Comparison of ENCODE assay signal across 9 mouse cellular contexts in the genomic region with DNA sequence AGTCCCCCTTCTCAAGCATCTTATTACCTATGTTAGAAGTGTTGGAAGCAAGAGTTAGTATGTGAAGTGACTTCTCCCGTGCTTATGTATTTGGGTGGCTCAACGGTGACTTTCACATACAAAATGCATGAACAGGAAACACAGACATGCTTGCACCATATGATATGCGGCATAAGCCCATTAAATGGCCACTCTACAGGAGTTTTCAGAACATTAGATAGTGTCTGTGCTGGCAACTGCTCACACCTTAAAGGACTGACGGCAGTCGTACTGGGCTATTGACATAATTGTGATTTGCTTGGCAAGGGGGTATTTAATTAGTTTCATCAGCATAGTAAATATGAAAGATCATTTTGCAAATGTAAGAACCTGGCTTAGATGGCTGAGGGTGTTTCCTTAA. TPM values are rescaled to one million over a fixed set of nuclear protein-coding genes. Genes with fewer than 3 reads are reported as not detected.
DNase-seq lines count a peak whose midpoint lies in the region; ATAC-seq and TF ChIP-seq lines count a peak whose summit lies in the region.
"Had no signal": no experiment of that assay in that cellular context is flagged by ENCODE, and none has a peak within 500 bp of the region (broad histone marks: within the 10 kb centered on the region; RNA-seq: fewer than 3 reads in every experiment).

No protein-coding gene starts in this region.

- peak overlapping the region; percentile 93 for H3K4me2 ChIP-seq in lung, embryonic 15.5 days
- H3K4me2 ChIP-seq in forebrain, embryonic 16.5 days (ENCODE audit: low read length): peak overlapping the region; percentile 93
- H3K4me2 ChIP-seq in limb, embryonic 14.5 days (replicated peaks; ENCODE audit: low read depth, low read length, severe bottlenecking): peak overlapping the region; percentile 90
- H3K4me2 ChIP-seq in stomach, embryonic 15.5 days: peak overlapping the region; percentile 85

- TF ChIP-seq POLR2A in limb, embryonic 14.5 days (IDR thresholded peaks at IDR 0.05; ENCODE audit: borderline replicate concordance, extremely low read depth, insufficient read depth, insufficient read length): no peak

- H3K9me3 ChIP-seq in lung, embryonic 15.5 days: no peaks in the 10 kb centered on the region
- no peaks in the 10 kb centered on the region for H3K9me3 ChIP-seq in forebrain, embryonic 16.5 days (ENCODE audit: control insufficient read depth, low read length)
- no peaks in the 10 kb centered on the region for H3K9me3 ChIP-seq in limb, embryonic 14.5 days (ENCODE audit: control insufficient read depth, low read length)
- no peaks in the 10 kb centered on the region for H3K9me3 ChIP-seq in stomach, embryonic 15.5 days

- no peak for DNase-seq in lung, postnatal 25 days (ENCODE audit: low spot score)
- no peak for DNase-seq in limb, embryonic 14.5 days (ENCODE audit: low spot score)
- DNase-seq in left cerebral cortex, postnatal 14 days (ENCODE audit: low spot score in 2 of 2): no peak
- no peak for DNase-seq in layer of hippocampus, adult 11-12 months (ENCODE audit: low spot score)

- no peak overlapping the region for H3K27ac ChIP-seq in lung, embryonic 15.5 days
- no peak overlapping the region for H3K27ac ChIP-seq in forebrain, embryonic 16.5 days (ENCODE audit: low read length)
- H3K27ac ChIP-seq in limb, embryonic 14.5 days (replicated peaks; ENCODE audit: low read depth, low read length): no peak overlapping the region
- H3K27ac ChIP-seq in stomach, embryonic 15.5 days: no peak overlapping the region

- peaks cover 5% of the 10 kb centered on the region; the same call in 1 of the 2 replicates for H3K4me1 ChIP-seq in lung, embryonic 15.5 days
- peaks cover 12% of the 10 kb centered on the region for H3K4me1 ChIP-seq in forebrain, embryonic 16.5 days (replicated peaks; ENCODE audit: control insufficient read depth, insufficient read depth, low read length)
- H3K4me1 ChIP-seq in limb, embryonic 14.5 days (ENCODE audit: control insufficient read depth, insufficient read depth, low read length): peaks cover 11% of the 10 kb centered on the region; the same call in 1 of the 2 replicates
- H3K4me1 ChIP-seq in stomach, embryonic 15.5 days: 0 out of 2 replicates have a peak, but pooled peaks cover 3% of the 10 kb centered on the region

- intact Hi-C loops in left cerebral cortex, postnatal 14 days (cut with DNase I): loop anchor here (5.0 kb wide), 2 partner anchors 94 to 336 kb away; no protein-coding TSS in a partner anchor

- no peaks in the 10 kb centered on the region for H3K36me3 ChIP-seq in lung, embryonic 15.5 days
- H3K36me3 ChIP-seq in forebrain, embryonic 16.5 days (ENCODE audit: control insufficient read depth, insufficient read depth): no peaks in the 10 kb centered on the region
- H3K36me3 ChIP-seq in limb, embryonic 14.5 days (ENCODE audit: control insufficient read depth, insufficient read depth, low read length): no peaks in the 10 kb centered on the region
- H3K36me3 ChIP-seq in stomach, embryonic 15.5 days: no peaks in the 10 kb centered on the region

- no peak overlapping the region for H3K9ac ChIP-seq in lung, embryonic 15.5 days
- no peak overlapping the region for H3K9ac ChIP-seq in forebrain, embryonic 16.5 days (replicated peaks; ENCODE audit: low read depth, low read length)
- H3K9ac ChIP-seq in limb, embryonic 14.5 days (ENCODE audit: low read depth, low read length, severe bottlenecking): no peak overlapping the region
- H3K9ac ChIP-seq in stomach, embryonic 15.5 days: no peak overlapping the region

- H3K4me3 ChIP-seq in lung, embryonic 15.5 days: peak overlapping the region; percentile 91
- H3K4me3 ChIP-seq in forebrain, embryonic 16.5 days (replicated peaks; ENCODE audit: low read length): peak overlapping the region; percentile 76; the same call in 1 of the 2 replicates
- H3K4me3 ChIP-seq in limb, embryonic 14.5 days (replicated peaks; ENCODE audit: low read length): peak overlapping the region; percentile 75
- peak overlapping the region; percentile 69; the same call in 1 of the 2 replicates for H3K4me3 ChIP-seq in stomach, embryonic 15.5 days (replicated peaks)

- ATAC-seq in lung, embryonic 15.5 days (ENCODE audit: borderline replicate concordance, extremely low read depth, low FRiP score, low TSS enrichment): no peak
- no peak for ATAC-seq in forebrain, embryonic 16.5 days
- ATAC-seq in limb, embryonic 14.5 days (ENCODE audit: low FRiP score, low read depth): no peak
- ATAC-seq in stomach, embryonic 15.5 days (ENCODE audit: insufficient read depth, low FRiP score, low read depth): no peak
- ATAC-seq in megakaryocyte-erythroid progenitor cell, adult 5-6 weeks (replicated peaks; ENCODE audit: low FRiP score, low TSS enrichment, poor library complexity, severe bottlenecking): no peak

- WGBS in lung, embryonic 15.5 days: 37% methylated on average over 5 of the region's 5 CpGs
- WGBS in forebrain, embryonic 16.5 days: 45% methylated on average over 5 of the region's 5 CpGs
- 38% methylated on average over 5 of the region's 5 CpGs for WGBS in limb, embryonic 14.5 days
- WGBS in stomach, embryonic 15.5 days: 52% methylated on average over 5 of the region's 5 CpGs

- peaks cover 2% of the 10 kb centered on the region; the same call in 1 of the 2 replicates for H3K27me3 ChIP-seq in lung, embryonic 15.5 days
- no peaks in the 10 kb centered on the region; the same call in 1 of the 2 replicates for H3K27me3 ChIP-seq in forebrain, embryonic 16.5 days (replicated peaks; ENCODE audit: control insufficient read depth, insufficient read depth, low read length)
- peaks cover 15% of the 10 kb centered on the region; the same call in 1 of the 2 replicates for H3K27me3 ChIP-seq in limb, embryonic 14.5 days (ENCODE audit: control insufficient read depth, insufficient read depth, low read length)
- H3K27me3 ChIP-seq in stomach, embryonic 15.5 days (replicated peaks): no peaks in the 10 kb centered on the region

RNA-seq across cellular contexts. Expression of gene Slc4a4, which starts 0.7 kb away (rescaled TPM):
- 4.8 and 5.4 TPM in 2 replicates for polyA plus RNA-seq in lung, embryonic 15.5 days (2015; fragmentation: Nextera tagmentation; extraction: Ambion mirVana)
- polyA plus RNA-seq in forebrain, embryonic 16.5 days (2015; fragmentation: Nextera tagmentation; extraction: Ambion mirVana): 3.8 and 4.8 TPM in 2 replicates
- polyA plus RNA-seq in limb, embryonic 14.5 days (2012; rRNA removed): 2.6 and 2.7 TPM in 2 replicates
- 2.8 and 3.0 TPM in 2 replicates for polyA plus RNA-seq in limb, embryonic 14.5 days (2014; fragmentation: Nextera tagmentation; extraction: Ambion mirVana)
- polyA plus RNA-seq in stomach, embryonic 15.5 days (2015; fragmentation: Nextera tagmentation; extraction: Ambion mirVana): 4.3 and 4.4 TPM in 2 replicates
- not detected in 2 replicates for total RNA-seq in megakaryocyte-erythroid progenitor cell, adult 5-6 weeks (2014; fragmentation: Nextera tagmentation)
- total RNA-seq in megakaryocyte-erythroid progenitor cell, adult 5-6 weeks (2017): not detected in 2 replicates
- total RNA-seq in left cerebral cortex, postnatal 14 days (2021): 100 to 1,000 TPM; 110 to 122 TPM
- total RNA-seq: megakaryocyte progenitor cell, adult 5-6 weeks had no signal
